Comparison of ENCODE assay signal across 8 mouse cellular contexts in genomic region chr8:71633164-71633563, GRCm38 (mm10). TPM values are rescaled to one million over a fixed set of nuclear protein-coding genes. Genes with fewer than 3 reads are reported as not detected.
A peak's percentile ranks its signal among the peaks of the same experiment; 100 is the strongest.
DNase-seq lines count a peak whose midpoint lies in the region; ATAC-seq lines count a peak whose summit lies in the region.

No protein-coding gene starts in this region.

- no peak overlapping the region for H3K27ac ChIP-seq in limb, embryonic 10.5 days

- ATAC-seq in erythroblast, adult 5-6 weeks (replicated peaks; ENCODE audit: low FRiP score, poor library complexity, severe bottlenecking), result no peak

- peaks cover 6% of the 10 kb centered on the region for H3K9me3 ChIP-seq in limb, embryonic 10.5 days (replicated peaks)

- peaks cover 86% of the 10 kb centered on the region for H3K27me3 ChIP-seq in limb, embryonic 10.5 days (ENCODE audit: low read depth, poor library complexity, severe bottlenecking)

- H3K36me3 ChIP-seq in limb, embryonic 10.5 days, result no peaks in the 10 kb centered on the region

- WGBS in limb, embryonic 10.5 days, result 10% methylated on average over 19 of the region's 22 CpGs

- H3K4me1 ChIP-seq in limb, embryonic 10.5 days, result peaks cover 37% of the 10 kb centered on the region

- peak; percentile 49 for DNase-seq in layer of hippocampus, adult 11-12 months (ENCODE audit: low spot score)
- DNase-seq in layer of hippocampus, adult 8-10 months (ENCODE audit: low spot score in 2 of 2), result no peak
- DNase-seq in adrenal gland, adult (ENCODE audit: inconsistent age in 2 of 2, low spot score in 1 of 2), result peak; percentile 81 to 89
- peak; percentile 54 to 55 for DNase-seq in gastrocnemius, postnatal 36 days
- DNase-seq in limb, embryonic 10.5 days (ENCODE audit: low spot score), result peak; percentile 56
- peak; percentile 42 to 74 for DNase-seq in natural killer cell, adult 2 months (ENCODE audit: low spot score in 2 of 2)
- DNase-seq in right cerebral cortex, adult 18-20 months, result no peak

- intact Hi-C loops in gastrocnemius, postnatal 36 days (cut with DNase I), result loop anchor here (2.0 to 5.0 kb wide), 2 partner anchors 36 to 74 kb away; partner anchors contain the start of genes Fam129c and Tmem221

- peak overlapping the region; percentile 38; the same call in 1 of the 2 replicates for H3K4me3 ChIP-seq in limb, embryonic 10.5 days

RNA-seq across cellular contexts. Expression of gene Colgalt1, which starts 22.4 kb away (rescaled TPM):
- 10 to 100 TPM; 53.2 to 59.7 (median 53.8) TPM for total RNA-seq in layer of hippocampus, adult 8-10 months (2022)
- 10 to 100 TPM; 33.0 to 35.6 TPM for total RNA-seq in gastrocnemius, postnatal 36 days (2021)
- 49.0 and 53.6 TPM in 2 replicates for polyA plus RNA-seq in limb, embryonic 10.5 days (2016; fragmentation: Nextera tagmentation; extraction: Ambion mirVana)
- total RNA-seq in erythroblast, adult 5-6 weeks (2015; ENCODE audit: low replicate concordance), result 9.8 and 19.9 TPM in 2 replicates
- total RNA-seq in erythroblast, adult 5-6 weeks (2017; ENCODE audit: low replicate concordance), result 9.6 and 10.8 TPM in 2 replicates

RNA-seq across cellular contexts. Expression of gene Fam129c, which starts 35.7 kb away (rescaled TPM):
- 1 to 10 TPM; 2.0 to 4.6 (median 3.5) TPM for total RNA-seq in layer of hippocampus, adult 8-10 months (2022)
- under 1 TPM; 0.71 to 0.76 TPM for total RNA-seq in gastrocnemius, postnatal 36 days (2021)
- 2.8 and 4.0 TPM in 2 replicates for polyA plus RNA-seq in limb, embryonic 10.5 days (2016; fragmentation: Nextera tagmentation; extraction: Ambion mirVana)
- total RNA-seq in erythroblast, adult 5-6 weeks (2015; ENCODE audit: low replicate concordance), result not detected in 2 replicates
- not detected in 2 replicates for total RNA-seq in erythroblast, adult 5-6 weeks (2017; ENCODE audit: low replicate concordance)

RNA-seq across cellular contexts. Expression of gene Unc13a, which starts 38.4 kb away (rescaled TPM):
- total RNA-seq in layer of hippocampus, adult 8-10 months (2022), result 100 to 1,000 TPM; 219 to 265 (median 239) TPM
- not detected for total RNA-seq in gastrocnemius, postnatal 36 days (2021)
- 0.40 and 0.51 TPM in 2 replicates for polyA plus RNA-seq in limb, embryonic 10.5 days (2016; fragmentation: Nextera tagmentation; extraction: Ambion mirVana)
- not detected in 2 replicates for total RNA-seq in erythroblast, adult 5-6 weeks (2015; ENCODE audit: low replicate concordance)
- total RNA-seq in erythroblast, adult 5-6 weeks (2017; ENCODE audit: low replicate concordance), result 0.17 and 2.4 TPM in 2 replicates

RNA-seq across cellular contexts. Expression of gene Pgls, which starts 41.2 kb away (rescaled TPM):
- total RNA-seq in layer of hippocampus, adult 8-10 months (2022), result 10 to 100 TPM; 29.1 to 38.5 (median 33.6) TPM
- total RNA-seq in gastrocnemius, postnatal 36 days (2021), result 10 to 100 TPM; 25.6 to 26.1 TPM
- 241 and 263 TPM in 2 replicates for polyA plus RNA-seq in limb, embryonic 10.5 days (2016; fragmentation: Nextera tagmentation; extraction: Ambion mirVana)
- total RNA-seq in erythroblast, adult 5-6 weeks (2015; ENCODE audit: low replicate concordance), result 24.0 and 27.4 TPM in 2 replicates
- total RNA-seq in erythroblast, adult 5-6 weeks (2017; ENCODE audit: low replicate concordance), result 13.5 and 23.2 TPM in 2 replicates

RNA-seq across cellular contexts. Expression of gene Jak3, which starts 42.9 kb away (rescaled TPM):
- 10 to 100 TPM in 1 of 4 experiments, 1 to 10 TPM in 3; 4.6 to 10.5 (median 7.9) TPM for total RNA-seq in layer of hippocampus, adult 8-10 months (2022)
- 1 to 10 TPM; 1.8 TPM for total RNA-seq in gastrocnemius, postnatal 36 days (2021)
- polyA plus RNA-seq in limb, embryonic 10.5 days (2016; fragmentation: Nextera tagmentation; extraction: Ambion mirVana), result 3.7 and 4.6 TPM in 2 replicates
- total RNA-seq in erythroblast, adult 5-6 weeks (2015; ENCODE audit: low replicate concordance), result 1.2 and 1.9 TPM in 2 replicates
- total RNA-seq in erythroblast, adult 5-6 weeks (2017; ENCODE audit: low replicate concordance), result 0.43 and 1.4 TPM in 2 replicates

Comparison
In these comparisons a context has a peak if more than half of its experiments do, and no peak if none do; other contexts are left out.
1. DNase-seq: peak in layer of hippocampus, adult 11-12 months (single experiment), adrenal gland, adult (2 of 2), gastrocnemius, postnatal 36 days (2 of 2), limb, embryonic 10.5 days (single experiment) and natural killer cell, adult 2 months (2 of 2); none in layer of hippocampus, adult 8-10 months (0 of 2) and right cerebral cortex, adult 18-20 months (single experiment).
2. RNA of gene Unc13a, which starts 38.4 kb away (total RNA-seq): 219 to 265 TPM in layer of hippocampus, adult 8-10 months; not detected in gastrocnemius, postnatal 36 days and 0.17 to 2.4 TPM in erythroblast, adult 5-6 weeks; every median in the first group is over 10 times any median in the second.